Mouse (Mus musculus): Measurements from ENCODE around the gene Idi2.

- TF ChIP-seq POLR2A (IDR thresholded peaks at IDR 0.05; ENCODE audit: low read depth, low read length) (no peak), JUND (conservative IDR thresholded peaks at IDR 0.05; ENCODE audit: low read depth, low read length) (no peak)
Measured at GRCm38 (mm10) chr13:8972972-8973371, 20.3 kb downstream of the Idi2 start.

Measured in CH12.LX (cell line).